Mouse (Mus musculus) MEL-GATA-1-ER (cell line): Measurements from ENCODE around the gene Chsy1.

Experiments
- DNase-seq: peaks from one replicate; pipeline ENCODE4 v3.0.0-alpha.2; 2012; ENCODE audit warnings: low read depth; ENCODE audit errors: extremely low read depth

The Chsy1 gene

DNA sequence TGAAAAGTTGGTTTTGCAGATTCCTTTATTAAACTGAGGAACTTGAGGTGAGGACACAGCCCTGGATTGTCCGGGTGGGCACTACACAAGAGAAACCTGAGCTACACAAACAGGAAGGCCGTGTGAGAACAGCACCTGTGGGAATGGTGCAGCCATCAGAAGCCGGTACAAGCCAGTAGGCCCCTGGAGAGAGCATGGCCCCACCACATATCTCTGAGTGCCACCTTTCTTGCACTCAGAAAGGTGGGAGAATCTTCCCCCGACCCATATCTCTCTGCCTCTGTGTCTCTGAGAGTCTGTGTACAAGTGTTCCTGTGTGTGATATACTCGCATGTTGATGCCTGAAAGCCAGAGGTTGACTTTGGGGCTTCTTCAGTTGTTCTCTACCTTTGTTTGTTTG is 29.6 kb downstream of the Chsy1 start:
- DNase-seq, result no peak

DNA sequence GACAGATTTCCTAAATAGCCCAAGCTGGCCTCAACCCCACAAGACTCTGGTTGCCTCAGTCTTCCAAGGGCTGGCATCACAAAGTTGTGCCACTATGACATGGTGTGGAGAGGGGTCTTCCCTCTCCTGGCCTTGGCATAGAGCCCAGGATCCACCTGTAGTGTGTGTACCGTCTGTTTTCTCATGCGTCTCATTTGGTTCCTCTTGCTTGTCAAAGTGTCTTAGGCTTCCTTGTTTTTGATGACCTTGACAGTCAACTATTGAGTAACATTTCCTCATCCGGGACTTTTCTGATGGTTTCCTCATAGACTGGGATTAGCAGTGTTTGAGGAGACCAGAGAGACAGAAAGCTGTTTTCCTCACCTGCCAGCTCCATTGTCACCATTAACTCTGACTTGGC is 30.8 kb downstream of the Chsy1 start:
- DNase-seq, result no peak

- no peak for DNase-seq
Observed at GRCm38 (mm10) chr7:66140923-66141570, 31.7 kb downstream of the Chsy1 start.

GRCm38 (mm10) chr7:66142514-66142913 is 33.2 kb downstream of the Chsy1 start:
- no peak for DNase-seq

GRCm38 (mm10) chr7:66144543-66144942 is 35.2 kb downstream of the Chsy1 start:
- DNase-seq, result no peak

GRCm38 (mm10) chr7:66147156-66147555 is 37.8 kb downstream of the Chsy1 start:
- DNase-seq, result no peak

GRCm38 (mm10) chr7:66147816-66148215 is 38.5 kb downstream of the Chsy1 start:
- no peak for DNase-seq

DNA sequence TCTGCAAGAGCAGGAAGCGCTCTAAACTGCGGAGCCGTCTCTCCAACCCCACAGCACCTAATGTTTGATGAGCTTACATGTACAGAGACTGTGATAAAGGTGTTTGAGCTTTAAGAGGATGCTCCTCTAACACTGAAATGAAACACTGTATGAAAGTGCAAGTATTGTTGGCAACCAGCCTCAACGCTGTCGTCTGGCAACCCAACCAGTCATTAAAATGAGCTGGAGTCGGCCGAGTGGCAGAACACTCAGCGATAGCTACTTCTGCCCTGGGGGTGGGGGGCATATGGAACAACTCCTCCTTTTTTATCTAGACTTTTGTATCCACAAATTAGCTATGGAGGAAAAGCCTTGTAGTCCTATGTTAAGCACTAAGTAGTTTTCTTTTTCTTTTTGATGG is 40.2 kb downstream of the Chsy1 start:
- no peak for DNase-seq

DNA sequence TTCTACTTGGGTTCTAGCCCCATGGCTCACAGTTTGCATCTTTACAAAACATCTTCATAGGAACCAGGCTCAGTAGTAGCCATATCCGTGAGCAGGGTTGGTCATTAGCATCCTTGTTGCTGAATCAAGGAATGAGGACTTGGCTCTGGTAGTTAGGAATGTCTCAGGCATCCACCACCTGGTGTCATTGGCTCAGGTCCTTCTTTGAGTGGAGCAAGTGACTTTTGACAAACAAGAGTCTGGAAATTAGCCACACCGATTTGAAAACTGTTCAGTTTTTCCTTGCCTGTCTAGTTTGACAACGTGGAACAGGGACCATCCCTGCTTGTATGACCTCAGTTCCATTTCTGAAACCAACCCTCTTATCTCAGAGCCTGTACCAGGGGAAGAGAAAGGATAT is 41.1 kb downstream of the Chsy1 start:
- no peak for DNase-seq

- no peak for DNase-seq
Observed at GRCm38 (mm10) chr7:66157413-66157812, 48.1 kb downstream of the Chsy1 start.

- no peak for DNase-seq
Observed at GRCm38 (mm10) chr7:66157861-66158415, 48.6 kb downstream of the Chsy1 start.

- DNase-seq, result no peak
Observed at GRCm38 (mm10) chr7:66158616-66159129, 49.4 kb downstream of the Chsy1 start.

GRCm38 (mm10) chr7:66159961-66160360 is 50.6 kb downstream of the Chsy1 start:
- DNase-seq, result no peak

DNA sequence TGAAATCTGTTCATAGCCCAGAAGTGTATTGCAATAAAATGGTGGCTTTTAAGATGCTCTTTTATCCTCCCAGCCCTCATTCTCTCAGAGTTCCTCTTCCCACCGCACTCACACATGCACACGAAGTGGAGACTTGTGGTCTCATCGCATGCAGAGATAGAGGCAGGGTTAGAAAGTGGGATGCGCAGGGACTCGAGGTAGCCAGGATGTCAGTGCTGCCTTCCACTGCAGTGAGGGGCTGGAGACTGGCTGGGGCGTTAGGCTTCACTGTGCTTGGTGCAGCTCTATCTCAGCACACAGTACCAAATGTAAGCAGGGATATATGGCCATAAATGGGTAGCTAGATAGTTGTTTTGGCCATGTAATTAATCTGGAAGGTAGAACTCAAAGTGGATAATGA is 52.5 kb downstream of the Chsy1 start:
- no peak for DNase-seq

- no peak for DNase-seq
Observed at GRCm38 (mm10) chr7:66162489-66162888, 53.2 kb downstream of the Chsy1 start.

DNA sequence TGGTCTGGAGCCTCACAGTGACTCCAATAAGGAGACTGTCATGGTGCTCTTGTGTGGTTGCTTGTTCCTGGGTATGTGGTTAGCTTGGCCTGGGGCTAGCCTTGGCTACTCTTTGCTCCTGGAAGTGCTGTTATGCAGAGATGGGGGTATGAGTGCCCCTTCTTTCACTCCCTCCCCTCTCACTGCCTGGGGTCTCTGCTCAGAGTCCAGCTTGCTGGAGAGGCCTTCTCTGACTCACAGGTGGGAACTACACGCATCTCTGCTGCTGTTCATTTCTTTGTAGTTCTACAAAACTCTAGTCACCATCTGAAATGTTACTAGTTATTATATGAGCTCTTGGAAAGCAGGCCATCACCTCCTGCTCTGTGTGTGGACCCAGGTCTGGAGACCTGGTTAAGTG is 53.7 kb downstream of the Chsy1 start:
- no peak for DNase-seq

- no peak for DNase-seq
Observed at GRCm38 (mm10) chr7:66164427-66165031, 55.2 kb downstream of the Chsy1 start.

GRCm38 (mm10) chr7:66165036-66165798 is 55.9 kb downstream of the Chsy1 start:
- no peak for DNase-seq

GRCm38 (mm10) chr7:66168877-66169276 is 59.6 kb downstream of the Chsy1 start:
- DNase-seq, result no peak

GRCm38 (mm10) chr7:66169476-66169875 is 60.2 kb downstream of the Chsy1 start:
- no peak for DNase-seq

DNA sequence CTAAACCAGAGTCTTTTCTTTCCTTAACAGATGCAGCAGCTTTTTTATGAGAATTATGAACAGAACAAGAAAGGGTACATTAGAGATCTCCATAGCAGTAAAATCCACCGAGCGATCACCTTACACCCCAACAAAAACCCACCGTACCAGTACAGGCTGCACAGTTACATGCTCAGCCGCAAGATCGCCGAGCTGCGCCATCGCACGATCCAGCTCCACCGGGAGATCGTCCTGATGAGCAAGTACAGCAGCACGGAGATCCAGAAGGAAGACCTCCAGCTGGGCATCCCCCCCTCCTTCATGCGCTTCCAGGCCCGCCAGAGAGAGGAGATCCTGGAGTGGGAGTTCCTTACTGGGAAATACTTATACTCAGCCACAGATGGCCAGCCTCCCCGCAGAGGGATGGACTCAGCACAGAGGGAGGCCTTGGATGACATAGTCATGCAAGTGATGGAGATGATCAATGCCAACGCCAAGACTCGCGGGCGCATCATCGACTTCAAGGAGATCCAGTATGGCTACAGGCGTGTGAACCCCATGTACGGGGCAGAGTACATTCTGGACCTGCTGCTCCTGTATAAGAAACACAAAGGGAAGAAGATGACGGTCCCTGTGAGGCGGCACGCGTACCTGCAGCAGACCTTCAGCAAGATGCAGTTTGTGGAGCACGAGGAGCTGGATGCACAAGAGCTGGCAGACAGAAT is 61.6 kb downstream of the Chsy1 start:
- DNase-seq, result no peak
